Mouse (Mus musculus) ES-Bruce4 (cell line): ENCODE measurements at regions not wholly inside any gene's neighbourhood (a gene's known extent, or its start where the extent isn't known, plus 50 kb on each side); places are given as distances from the start of the nearest gene placed in this dataset.

Experiments used
- CTCF ChIP-seq: IDR thresholded peaks from one replicate; pipeline ENCODE4 v1.8.1; 2011; ENCODE audit warnings: low read depth, low read length
- POLR2A ChIP-seq: IDR thresholded peaks from one replicate; pipeline ENCODE4 v1.8.1; 2011; ENCODE audit warnings: low read length; ENCODE audit not compliant: insufficient read depth

DNA sequence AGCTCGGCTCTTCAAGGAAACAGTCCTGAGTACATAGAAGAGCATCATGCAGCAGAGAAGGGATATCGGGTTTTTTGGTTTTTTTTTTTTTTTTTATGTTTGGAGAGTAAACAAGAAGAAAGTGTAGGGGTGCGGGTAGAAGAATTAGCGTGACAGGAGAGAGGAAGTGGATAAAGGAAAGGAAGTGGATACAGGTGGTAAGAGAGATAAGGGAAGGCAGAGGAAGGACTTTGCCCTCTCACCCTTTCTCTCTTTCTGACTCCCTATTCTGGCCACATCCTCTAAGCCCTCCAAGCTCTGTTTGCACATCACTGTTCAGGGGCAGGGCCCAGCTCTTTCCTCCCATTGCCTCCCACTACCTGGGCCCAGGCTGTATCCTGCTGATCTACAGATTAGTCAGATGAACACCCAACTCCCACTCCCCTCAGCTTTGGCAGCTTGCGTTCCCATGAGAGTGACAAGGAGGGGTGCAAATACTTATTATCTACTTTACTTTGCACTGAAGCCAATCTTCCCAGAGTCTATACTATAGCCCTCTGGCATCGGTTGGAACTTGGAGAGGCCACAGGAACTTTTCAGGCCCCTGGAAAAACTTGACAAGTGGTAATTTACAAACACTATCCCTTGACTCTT lies 103.6 kb upstream of the Tmem164 start:
- TF ChIP-seq POLR2A (no peak), CTCF (no peak)
